In the genomic region with DNA sequence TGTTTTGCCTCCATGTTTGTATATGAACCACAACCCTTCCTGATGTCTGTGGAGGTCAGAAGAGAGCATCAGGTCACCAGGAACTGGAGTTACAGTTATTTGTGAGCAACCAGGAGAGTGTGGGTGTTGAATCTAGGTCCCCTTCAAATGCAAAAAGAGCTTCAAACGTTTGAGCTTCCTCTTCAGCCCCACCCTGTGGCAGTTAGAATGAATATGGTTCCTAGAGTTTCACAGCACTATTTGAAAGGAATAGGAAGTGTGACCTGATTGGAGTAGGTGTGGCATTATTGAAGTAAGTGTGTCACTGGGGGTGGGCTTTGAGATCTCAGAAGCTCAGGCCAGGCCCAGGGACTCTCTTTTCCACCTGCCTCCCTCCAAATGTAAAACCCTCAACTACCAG, we compare ENCODE assay signal across 18 mouse cellular contexts. TPM values are rescaled to one million over a fixed set of nuclear protein-coding genes. Genes with fewer than 3 reads are reported as not detected.
A peak's percentile ranks its signal among the peaks of the same experiment; 100 is the strongest.
DNase-seq lines count a peak whose midpoint lies in the region; ATAC-seq lines count a peak whose summit lies in the region.
"Had no signal": no experiment of that assay in that cellular context is flagged by ENCODE, and none has a peak within 500 bp of the region (broad histone marks: within the 10 kb centered on the region; RNA-seq: fewer than 3 reads in every experiment).

No protein-coding gene starts in this region.

- H3K36me3 ChIP-seq in heart, embryonic 11.5 days (ENCODE audit: control insufficient read depth, insufficient read depth, low read length), result no peaks in the 10 kb centered on the region

- 24% methylated on average over 1 of the region's 1 CpGs for WGBS in heart, embryonic 11.5 days (ENCODE audit: insufficient replicate concordance)

- H3K27me3 ChIP-seq in heart, embryonic 11.5 days (ENCODE audit: control insufficient read depth, insufficient read depth, low read length), result no peaks in the 10 kb centered on the region

- H3K9me3 ChIP-seq in heart, embryonic 11.5 days (replicated peaks; ENCODE audit: control insufficient read depth, low read length), result no peaks in the 10 kb centered on the region

- DNase-seq in thymus, postnatal 14 days, result peak; percentile 9
- no peak for DNase-seq in thymus, postnatal 36 days
- peak; percentile 53 for DNase-seq in ES-CJ7 (ENCODE audit: low read depth, low spot score)
- DNase-seq in induced T-regulatory cell, adult 2 months (ENCODE audit: low read depth), result peak; percentile 46
- DNase-seq in yolk sac, embryonic 10.5 days (ENCODE audit: low spot score), result no peak
- DNase-seq in testis, postnatal 14 days (ENCODE audit: low spot score), result no peak
- DNase-seq: adrenal gland, postnatal 25 days; cerebellum, postnatal 10 days; gastrocnemius, adult 2 months; heart, postnatal 10 days; kidney, adult 8-10 months; kidney, postnatal 4 days; lung, postnatal 4 days; midbrain, embryonic 14.5 days had no signal

- no peak overlapping the region for H3K4me3 ChIP-seq in heart, embryonic 11.5 days (ENCODE audit: low read depth, low read length)
- H3K4me3 ChIP-seq: gastrocnemius, adult 2 months had no signal

- no peaks in the 10 kb centered on the region for H3K4me1 ChIP-seq in heart, embryonic 11.5 days (ENCODE audit: control insufficient read depth, insufficient read depth, low read length)

- H3K4me2 ChIP-seq in heart, embryonic 11.5 days, result no peak overlapping the region

- H3K27ac ChIP-seq in heart, embryonic 11.5 days (ENCODE audit: low read depth, low read length), result no peak overlapping the region
- H3K27ac ChIP-seq: gastrocnemius, adult 2 months; hindbrain, postnatal 0 days; liver, embryonic 14.5 days had no signal

- ATAC-seq in heart, embryonic 11.5 days (replicated peaks; ENCODE audit: insufficient number of reproducible peaks, low FRiP score, low TSS enrichment), result no peak
- ATAC-seq: forebrain, embryonic 14.5 days; hindbrain, postnatal 0 days had no signal

- H3K9ac ChIP-seq in heart, embryonic 11.5 days (ENCODE audit: low read depth, low read length), result no peak overlapping the region
- H3K9ac ChIP-seq: liver, embryonic 14.5 days had no signal

RNA-seq across cellular contexts. Expression of a gene that starts 30.3 kb away (rescaled TPM):
- 25.6 and 30.7 TPM in 2 replicates for polyA plus RNA-seq in heart, embryonic 11.5 days (2014; fragmentation: Nextera tagmentation; extraction: Ambion mirVana)

RNA-seq across cellular contexts. Expression of a gene that starts 30.5 kb away (rescaled TPM):
- 88.4 and 95.9 TPM in 2 replicates for polyA plus RNA-seq in heart, embryonic 11.5 days (2014; fragmentation: Nextera tagmentation; extraction: Ambion mirVana)

RNA-seq across cellular contexts. Expression of a gene that starts 45.1 kb away (rescaled TPM):
- 86.4 and 96.7 TPM in 2 replicates for polyA plus RNA-seq in heart, embryonic 11.5 days (2014; fragmentation: Nextera tagmentation; extraction: Ambion mirVana)

Comparison
In these comparisons a context has a peak if more than half of its experiments do, and no peak if none do; other contexts are left out.
1. DNase-seq: peak in thymus, postnatal 14 days (single experiment), ES-CJ7 (single experiment) and induced T-regulatory cell, adult 2 months (single experiment); none in thymus, postnatal 36 days (0 of 2), yolk sac, embryonic 10.5 days (single experiment) and testis, postnatal 14 days (single experiment).